Mouse (Mus musculus): ENCODE data around the gene Kctd11. TPM values are rescaled to one million over a fixed set of nuclear protein-coding genes. Genes with fewer than 3 reads are reported as not detected.
"Not testable (repeated sequence)": the region's sequence is repeated elsewhere in the genome, so short reads cannot be mapped to it uniquely, and the experiment has no call there.

Kctd11 gene
- 0.74 and 1.0 TPM in 2 replicates for polyA plus RNA-seq (2014; fragmentation: Nextera tagmentation; extraction: Ambion mirVana)

GRCm38 (mm10) chr11:69880853-69881603 lies at the start of gene Kctd11:
Kctd11 (minus strand) TSS chr11:69881406.
- under 1% methylated on average over 46 of the region's 46 CpGs for WGBS
- DNase-seq, result peak; percentile 74

GRCm38 (mm10) chr11:69930176-69930575 lies 49.0 kb upstream of the Kctd11 start:
- not testable (repeated sequence) for H3K4me3 ChIP-seq (replicated peaks; ENCODE audit: low read depth, low read length); ATAC-seq (ENCODE audit: low FRiP score, low TSS enrichment); DNase-seq; H3K9ac ChIP-seq (replicated peaks; ENCODE audit: low read length); H3K27me3 ChIP-seq (ENCODE audit: control insufficient read depth, insufficient read depth, low read length); H3K36me3 ChIP-seq (ENCODE audit: control insufficient read depth, insufficient read depth, low read length); H3K27ac ChIP-seq (replicated peaks; ENCODE audit: low read depth, low read length); H3K9me3 ChIP-seq (ENCODE audit: control insufficient read depth, low read length); H3K4me1 ChIP-seq (ENCODE audit: control insufficient read depth, insufficient read depth, low read length); H3K4me2 ChIP-seq (ENCODE audit: low read length)
- WGBS, result 91% methylated on average over 8 of the region's 8 CpGs

More at GRCm38 (mm10) chr11:69880853-69881603, at the start of gene Kctd11:
- Histone ChIP-seq H3K4me3 (replicated peaks; ENCODE audit: low read depth, low read length) (peak within 1 kb of the TSS; percentile 40), H3K27ac (replicated peaks; ENCODE audit: low read depth, low read length) (0 out of 2 replicates have a peak within 1 kb of the TSS, but pooled peaks have one; percentile 37), H3K9me3 (ENCODE audit: control insufficient read depth, low read length) (no peaks in the 10 kb centered on the region), H3K9ac (replicated peaks; ENCODE audit: low read length) (peak within 1 kb of the TSS; percentile 44; the same call in 1 of the 2 replicates), H3K36me3 (ENCODE audit: control insufficient read depth, insufficient read depth, low read length) (no peaks in the 10 kb centered on the region), H3K4me2 (ENCODE audit: low read length) (peak within 1 kb of the TSS; percentile 69), H3K27me3 (ENCODE audit: control insufficient read depth, insufficient read depth, low read length) (peaks cover 17% of the 10 kb centered on the region; the same call in 1 of the 2 replicates), H3K4me1 (ENCODE audit: control insufficient read depth, insufficient read depth, low read length) (peaks cover 14% of the 10 kb centered on the region)
- peak; percentile 79; the same call in 1 of the 2 replicates for ATAC-seq (ENCODE audit: low FRiP score, low TSS enrichment)

- Histone ChIP-seq H3K27ac (replicated peaks; ENCODE audit: low read depth, low read length) (no peak overlapping the region), H3K4me3 (replicated peaks; ENCODE audit: low read depth, low read length) (no peak overlapping the region), H3K27me3 (ENCODE audit: control insufficient read depth, insufficient read depth, low read length) (no peaks in the 10 kb centered on the region), H3K4me1 (ENCODE audit: control insufficient read depth, insufficient read depth, low read length) (no peaks in the 10 kb centered on the region), H3K36me3 (ENCODE audit: control insufficient read depth, insufficient read depth, low read length) (no peaks in the 10 kb centered on the region), H3K9me3 (ENCODE audit: control insufficient read depth, low read length) (no peaks in the 10 kb centered on the region), H3K9ac (replicated peaks; ENCODE audit: low read length) (no peak overlapping the region), H3K4me2 (ENCODE audit: low read length) (no peak overlapping the region)
- 89% methylated on average over 4 of the region's 4 CpGs for WGBS
- ATAC-seq (ENCODE audit: low FRiP score, low TSS enrichment) (no peak), DNase-seq (no peak)
Measured at GRCm38 (mm10) chr11:69929712-69930111, 48.5 kb upstream of the Kctd11 start.

- Histone ChIP-seq H3K27ac (replicated peaks; ENCODE audit: low read depth, low read length) (no peak overlapping the region), H3K27me3 (ENCODE audit: control insufficient read depth, insufficient read depth, low read length) (no peaks in the 10 kb centered on the region), H3K9ac (replicated peaks; ENCODE audit: low read length) (no peak overlapping the region), H3K4me3 (replicated peaks; ENCODE audit: low read depth, low read length) (no peak overlapping the region), H3K4me1 (ENCODE audit: control insufficient read depth, insufficient read depth, low read length) (0 out of 2 replicates have a peak, but pooled peaks cover 1% of the 10 kb centered on the region), H3K9me3 (ENCODE audit: control insufficient read depth, low read length) (no peaks in the 10 kb centered on the region), H3K36me3 (ENCODE audit: control insufficient read depth, insufficient read depth, low read length) (no peaks in the 10 kb centered on the region), H3K4me2 (ENCODE audit: low read length) (no peak overlapping the region)
- 97% methylated on average over 2 of the region's 2 CpGs for WGBS
- no peak for DNase-seq
- no peak for ATAC-seq (ENCODE audit: low FRiP score, low TSS enrichment)
Measured at GRCm38 (mm10) chr11:69927501-69927900, 46.3 kb upstream of the Kctd11 start.

GRCm38 (mm10) chr11:69922796-69923195 lies 41.6 kb upstream of the Kctd11 start:
- no peak overlapping the region for H3K4me3 ChIP-seq (replicated peaks; ENCODE audit: low read depth, low read length)
- peak overlapping the region; percentile 64; the same call in 1 of the 2 replicates for H3K4me2 ChIP-seq (ENCODE audit: low read length)
- WGBS, result 69% methylated on average over 3 of the region's 3 CpGs
- H3K4me1 ChIP-seq (ENCODE audit: control insufficient read depth, insufficient read depth, low read length), result peaks cover 9% of the 10 kb centered on the region
- H3K27me3 ChIP-seq (ENCODE audit: control insufficient read depth, insufficient read depth, low read length), result no peaks in the 10 kb centered on the region
- no peak overlapping the region; the same call in 1 of the 2 replicates for H3K27ac ChIP-seq (replicated peaks; ENCODE audit: low read depth, low read length)
- H3K9ac ChIP-seq (replicated peaks; ENCODE audit: low read length), result peak overlapping the region; percentile 52; the same call in 1 of the 2 replicates
- no peaks in the 10 kb centered on the region for H3K9me3 ChIP-seq (ENCODE audit: control insufficient read depth, low read length)
- DNase-seq (no peak), ATAC-seq (ENCODE audit: low FRiP score, low TSS enrichment) (no peak)
- peaks cover 13% of the 10 kb centered on the region for H3K36me3 ChIP-seq (ENCODE audit: control insufficient read depth, insufficient read depth, low read length)

GRCm38 (mm10) chr11:69922012-69922756 lies 41.0 kb upstream of the Kctd11 start:
- no peak for DNase-seq
- Histone ChIP-seq H3K4me2 (ENCODE audit: low read length) (peak overlapping the region; percentile 64), H3K27me3 (ENCODE audit: control insufficient read depth, insufficient read depth, low read length) (no peaks in the 10 kb centered on the region), H3K36me3 (ENCODE audit: control insufficient read depth, insufficient read depth, low read length) (peaks cover 19% of the 10 kb centered on the region), H3K9ac (replicated peaks; ENCODE audit: low read length) (peak overlapping the region; percentile 52), H3K4me1 (ENCODE audit: control insufficient read depth, insufficient read depth, low read length) (peaks cover 9% of the 10 kb centered on the region), H3K4me3 (replicated peaks; ENCODE audit: low read depth, low read length) (peak overlapping the region; percentile 91), H3K9me3 (ENCODE audit: control insufficient read depth, low read length) (no peaks in the 10 kb centered on the region), H3K27ac (replicated peaks; ENCODE audit: low read depth, low read length) (peak overlapping the region; percentile 87)
- no peak for ATAC-seq (ENCODE audit: low FRiP score, low TSS enrichment)
- 2% methylated on average over 12 of the region's 12 CpGs for WGBS

- Histone ChIP-seq H3K4me2 (ENCODE audit: low read length) (peak within 1 kb of the TSS; percentile 99), H3K9me3 (ENCODE audit: control insufficient read depth, low read length) (no peaks in the 10 kb centered on the region), H3K4me3 (replicated peaks; ENCODE audit: low read depth, low read length) (peak within 1 kb of the TSS; percentile 91), H3K27ac (replicated peaks; ENCODE audit: low read depth, low read length) (peak within 1 kb of the TSS; percentile 94), H3K36me3 (ENCODE audit: control insufficient read depth, insufficient read depth, low read length) (peaks cover 27% of the 10 kb centered on the region), H3K27me3 (ENCODE audit: control insufficient read depth, insufficient read depth, low read length) (no peaks in the 10 kb centered on the region), H3K4me1 (ENCODE audit: control insufficient read depth, insufficient read depth, low read length) (peaks cover 9% of the 10 kb centered on the region), H3K9ac (replicated peaks; ENCODE audit: low read length) (peak within 1 kb of the TSS; percentile 86)
- peak; percentile 97 for ATAC-seq (ENCODE audit: low FRiP score, low TSS enrichment)
- WGBS, result under 1% methylated on average over 78 of the region's 78 CpGs
- peak; percentile 100 for DNase-seq
Measured at GRCm38 (mm10) chr11:69921114-69922011, 40.2 kb upstream of the Kctd11 start, which contains the start of gene Eif5a. Eif5a (minus strand) TSS chr11:69921958.
